Mouse (Mus musculus) embryonic stem cell, embryonic (primary cell): ENCODE results near the gene Rasd1.

Experiments used
- CTCF ChIA-PET, 4 experiments: fragments of 300-600 bp in 2 of 4; fragments of 350-600 bp in 2 of 4; sonication (Branson Sonifier 250); formaldehyde crosslinking; loops; one replicate each; lab custom pipeline; 2022; ENCODE audit warnings: inconsistent platforms in 2 of 4; lab: Charles Lee
- POLR2A ChIA-PET, 4 experiments: fragments of 300-600 bp in 2 of 4; fragments of 350-600 bp in 2 of 4; sonication (Branson Sonifier 250); formaldehyde crosslinking; loops; one replicate each; lab custom pipeline; 2022; ENCODE audit warnings: antibody characterized with exemption in 4 of 4, inconsistent platforms in 1 of 4; lab: Charles Lee

Rasd1 gene

DNA sequence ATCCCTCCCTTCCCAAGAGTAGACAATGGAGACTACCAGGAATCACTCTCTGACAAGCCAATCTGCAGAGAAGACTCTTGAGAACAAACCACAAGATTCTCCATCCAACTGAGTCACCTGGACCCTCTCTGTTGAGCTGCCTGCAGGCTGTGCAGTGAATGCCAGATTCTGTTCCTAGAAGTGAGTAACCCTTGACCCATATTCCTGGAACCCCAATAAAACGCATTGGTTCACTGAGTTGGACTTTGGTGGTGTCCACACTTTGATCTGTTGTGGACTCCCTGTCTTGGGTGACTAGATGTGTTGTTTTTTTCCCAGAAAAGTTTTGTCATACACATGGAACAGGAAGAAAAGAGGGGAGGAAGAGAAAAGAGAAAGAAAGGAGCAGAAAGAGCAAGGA is 24.9 kb downstream of the Rasd1 start:
- CTCF ChIA-PET: no interaction called here
- POLR2A ChIA-PET: interaction anchor here in 1 of 4 experiments (1.3 kb wide), 1 partner anchor 18 kb away, joined by 4 read pairs; no protein-coding TSS in a partner anchor

GRCm38 (mm10) chr11:59937615-59938014 is 27.1 kb downstream of the Rasd1 start:
- POLR2A ChIA-PET: interaction anchor here in 2 of 4 experiments (0.6 to 1.6 kb wide), 4 partner anchors 16 to 571 kb away, joined by 3 to 6 read pairs (median 4); partner anchors contain the start of gene Rasd1 (in 1 of the 2)
- CTCF ChIA-PET: no interaction called here

DNA sequence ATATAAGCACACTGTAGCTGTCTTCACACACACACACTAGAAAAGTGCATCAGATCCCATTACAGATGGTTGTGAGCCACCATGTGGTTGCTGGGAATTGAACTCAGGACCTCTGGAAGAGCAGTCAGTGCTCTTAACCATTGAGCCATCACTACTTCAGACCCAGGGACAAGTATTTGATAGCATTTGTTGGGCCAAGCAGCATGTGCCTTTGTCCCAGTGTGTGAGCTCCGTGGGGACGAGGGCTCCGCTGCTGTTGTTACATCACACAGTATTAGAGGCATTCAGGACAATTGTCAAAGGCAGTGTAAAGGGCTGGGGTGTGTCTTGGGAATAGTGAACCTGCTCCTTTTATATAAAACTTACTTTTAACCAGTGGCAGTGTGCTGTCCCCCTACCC is 27.7 kb downstream of the Rasd1 start:
- POLR2A ChIA-PET: interaction anchor here in 2 of 4 experiments (1.1 to 3.3 kb wide), 4 partner anchors 15 to 28 kb away, joined by 3 to 13 read pairs (median 4); partner anchors contain the start of gene Rasd1 (in 1 of the 2)
- CTCF ChIA-PET: no interaction called here

DNA sequence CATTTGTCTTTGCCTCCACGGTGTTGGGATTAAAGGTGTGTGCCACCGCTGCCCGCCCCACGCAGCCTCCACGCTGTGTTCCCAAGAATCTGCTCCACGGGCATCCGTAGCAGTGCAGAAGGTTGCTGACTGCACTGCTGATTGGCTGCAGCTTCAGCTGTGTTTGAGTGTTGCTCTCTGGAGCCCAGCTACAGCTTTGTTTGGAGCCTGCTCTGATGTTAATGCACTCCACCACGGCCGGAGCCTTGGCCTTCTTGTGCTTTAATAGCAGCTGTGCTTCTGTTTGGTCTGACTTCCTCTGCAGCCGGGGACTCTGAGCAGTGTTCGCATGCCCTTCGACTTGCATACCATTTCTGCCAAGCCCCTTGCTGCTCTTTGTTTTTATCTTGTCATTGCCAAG is 30.8 kb downstream of the Rasd1 start:
- POLR2A ChIA-PET: interaction anchor here (0.8 to 3.3 kb wide), 13 partner anchors 8 to 95 kb away, joined by 3 to 13 read pairs (median 4); partner anchors contain the start of genes Cops3 (in 1 of the 4), Nt5m (in 1 of the 4) and Rasd1 (in 1 of the 4)
- CTCF ChIA-PET: interaction anchor here in 1 of 4 experiments (0.9 to 1.6 kb wide), 2 partner anchors 12 to 979 kb away, joined by 4 to 5 read pairs; partner anchors contain the start of genes Hist3h2a and Trim17

DNA sequence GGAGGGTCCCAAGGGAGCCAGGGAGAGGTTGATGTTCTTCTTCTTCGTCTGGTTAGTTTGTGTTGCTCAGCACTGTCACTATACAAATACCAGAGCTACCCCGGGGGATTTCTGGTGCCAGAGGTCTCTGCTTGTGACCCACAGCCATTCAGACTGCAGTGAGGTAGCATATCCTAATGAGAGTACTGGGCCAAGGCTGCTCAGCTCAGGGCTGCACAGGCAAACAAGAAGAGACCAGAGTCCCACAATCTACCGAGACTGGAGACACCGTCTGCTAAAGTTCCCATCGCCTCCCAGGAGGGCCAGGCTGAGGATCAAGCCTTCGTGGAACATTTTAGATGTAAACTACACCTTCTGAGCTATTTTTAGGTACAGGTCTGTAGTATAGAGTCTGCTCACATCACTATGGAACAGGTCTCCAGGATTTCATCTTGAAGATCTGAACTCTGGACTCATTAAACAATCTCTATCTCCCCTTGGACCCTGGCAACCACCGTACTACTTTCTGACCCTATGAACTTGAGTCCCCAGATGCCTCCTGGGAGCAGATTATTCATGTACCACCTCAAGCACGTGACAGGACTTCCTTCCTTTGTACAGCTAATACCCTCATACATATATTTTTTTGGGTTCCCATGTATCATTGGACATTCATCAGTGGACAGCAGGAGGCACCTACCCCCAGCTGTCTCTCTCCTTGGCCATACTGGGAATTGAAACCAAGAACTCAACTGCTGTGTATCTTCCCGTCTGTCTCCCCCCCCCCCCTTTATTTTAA is 32.0 kb downstream of the Rasd1 start:
- ChIA-PET CTCF (interaction anchor here in 2 of 4 experiments (0.7 to 1.6 kb wide), 2 partner anchors 11 to 302 kb away, joined by 5 to 7 read pairs; no protein-coding TSS in a partner anchor), POLR2A (interaction anchor here in 3 of 4 experiments (0.6 to 2.6 kb wide), 13 partner anchors 11 to 1930 kb away, joined by 3 to 8 read pairs (median 4); partner anchors contain the start of genes Cops3 (in 1 of the 3), Nt5m (in 1 of the 3) and Rasd1 (in 1 of the 3))

DNA sequence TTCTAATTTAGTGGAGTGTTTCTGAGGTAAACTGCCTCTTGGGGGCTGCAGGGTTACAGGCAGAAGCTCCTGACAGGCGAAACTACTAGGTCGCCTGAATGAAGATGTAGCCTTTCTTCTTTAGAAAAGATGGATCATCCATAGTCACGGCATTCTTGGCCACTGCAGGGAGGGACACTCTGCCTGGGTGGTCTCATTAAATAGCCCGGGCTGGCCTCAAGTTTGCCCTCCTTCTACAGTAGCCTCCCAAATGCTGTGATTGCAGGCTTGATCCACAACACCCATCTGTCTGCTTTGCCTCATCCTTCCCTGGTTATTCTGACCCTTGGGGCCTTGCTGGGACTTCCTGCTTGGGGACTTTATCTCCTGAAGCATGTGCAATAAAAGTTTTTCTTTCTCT is 34.7 kb downstream of the Rasd1 start:
- POLR2A ChIA-PET: no interaction called here
- CTCF ChIA-PET: no interaction called here

GRCm38 (mm10) chr11:59921265-59921664 is 43.5 kb downstream of the Rasd1 start:
- ChIA-PET CTCF (interaction anchor here in 2 of 4 experiments (0.6 to 1.2 kb wide), 6 partner anchors 12 to 156 kb away, joined by 3 to 5 read pairs (median 3); partner anchors contain the start of gene Rasd1 (in 1 of the 2)), POLR2A (interaction anchor here (0.6 to 3.0 kb wide), 50 partner anchors 10 to 615 kb away, joined by 3 to 27 read pairs (median 5); partner anchors contain the start of genes Rasd1 (in 3 of the 4), Cops3 (in 1 of the 4), Drc3 (in 1 of the 4) and Gid4 (in 1 of the 4))

DNA sequence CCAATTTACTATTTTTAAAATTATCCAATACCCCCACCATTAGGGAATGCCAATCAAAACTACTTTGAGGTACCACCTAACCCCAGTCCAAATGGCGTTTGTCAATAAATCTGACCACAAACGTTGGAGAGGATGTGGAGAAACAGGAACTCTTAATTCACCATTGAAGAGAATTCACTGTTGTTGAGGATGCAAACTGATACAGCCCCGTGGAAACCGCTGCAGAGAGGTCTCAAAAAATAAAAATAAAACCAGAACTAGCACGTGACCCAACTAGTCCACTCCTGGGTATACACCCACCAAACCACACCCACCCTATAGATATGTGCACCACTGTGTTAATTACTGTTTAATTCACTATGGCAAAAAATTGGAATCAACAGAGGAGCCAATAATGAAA is 44.4 kb downstream of the Rasd1 start:
- CTCF ChIA-PET: no interaction called here
- POLR2A ChIA-PET: interaction anchor here in 2 of 4 experiments (1.7 to 3.0 kb wide), 2 partner anchors 12 to 40 kb away, joined by 7 to 18 read pairs; no protein-coding TSS in a partner anchor

DNA sequence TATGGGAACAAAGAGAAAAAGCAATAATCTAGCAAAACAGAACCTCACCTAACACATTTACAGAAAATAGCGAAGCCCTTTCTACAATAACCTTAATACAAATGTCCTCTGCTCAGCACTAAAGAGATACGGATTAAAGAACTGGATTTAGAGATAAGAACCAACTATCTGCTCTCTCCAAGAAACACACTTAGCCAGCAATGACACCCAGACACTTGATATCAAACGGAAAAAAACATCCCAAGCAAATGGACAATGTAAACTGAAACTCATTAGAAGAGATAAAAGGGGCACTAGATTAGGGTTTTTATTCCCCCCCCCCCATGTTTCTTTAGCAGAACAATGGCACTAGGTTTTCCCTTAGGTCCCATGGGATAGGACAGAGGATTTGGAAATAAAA is 45.3 kb downstream of the Rasd1 start:
- POLR2A ChIA-PET: interaction anchor here in 1 of 4 experiments (0.6 to 0.7 kb wide), 2 partner anchors 184 to 332 kb away, joined by 3 to 7 read pairs; no protein-coding TSS in a partner anchor
- CTCF ChIA-PET: no interaction called here

- ChIA-PET POLR2A (interaction anchor here in 2 of 4 experiments (0.5 to 1.3 kb wide), 4 partner anchors 17 to 66 kb away, joined by 3 to 5 read pairs (median 4); no protein-coding TSS in a partner anchor), CTCF (interaction anchor here in 1 of 4 experiments (1.4 kb wide), 1 partner anchor 139 kb away, joined by 3 read pairs; no protein-coding TSS in a partner anchor)
Observed at GRCm38 (mm10) chr11:59918014-59918413, 46.7 kb downstream of the Rasd1 start.

GRCm38 (mm10) chr11:59913702-59914101 is 51.0 kb downstream of the Rasd1 start:
- ChIA-PET POLR2A (interaction anchor here in 2 of 4 experiments (0.7 to 1.1 kb wide), 2 partner anchors 14 to 31 kb away, joined by 3 read pairs; no protein-coding TSS in a partner anchor), CTCF (no interaction called here)
